Mouse (Mus musculus) c-Kit-positive CD71-negative TER-119-negative erythroid progenitor cells, embryonic 14.5 days (primary cell): ENCODE measurements around the gene B230217C12Rik.

Experiments
- DNase-seq: peaks from one replicate; pipeline ENCODE4 v3.0.0-alpha.2; 2013; ENCODE audit warnings: low read depth

The B230217C12Rik gene

GRCm38 (mm10) chr11:97809235-97810121, 31.1 kb upstream of the B230217C12Rik start:
- no peak for DNase-seq

- DNase-seq, result no peak
Measured at GRCm38 (mm10) chr11:97810356-97810755, 30.2 kb upstream of the B230217C12Rik start.

GRCm38 (mm10) chr11:97810970-97811369, 29.6 kb upstream of the B230217C12Rik start:
- DNase-seq, result no peak

- no peak for DNase-seq
Measured at GRCm38 (mm10) chr11:97811569-97812362, 28.8 kb upstream of the B230217C12Rik start.

GRCm38 (mm10) chr11:97812491-97812921, 28.1 kb upstream of the B230217C12Rik start:
- no peak for DNase-seq

- DNase-seq, result no peak
Measured at GRCm38 (mm10) chr11:97813085-97813484, 27.5 kb upstream of the B230217C12Rik start.

- no peak for DNase-seq
Measured at GRCm38 (mm10) chr11:97813746-97814515, 26.6 kb upstream of the B230217C12Rik start.

- DNase-seq, result no peak
Measured at GRCm38 (mm10) chr11:97815736-97816135, 24.8 kb upstream of the B230217C12Rik start.

GRCm38 (mm10) chr11:97816176-97816575, 24.4 kb upstream of the B230217C12Rik start:
- no peak for DNase-seq

GRCm38 (mm10) chr11:97816916-97817315, 23.7 kb upstream of the B230217C12Rik start:
- DNase-seq, result no peak

GRCm38 (mm10) chr11:97817379-97817778, 23.2 kb upstream of the B230217C12Rik start:
- DNase-seq, result no peak

- no peak for DNase-seq
Measured at GRCm38 (mm10) chr11:97818003-97818402, 22.6 kb upstream of the B230217C12Rik start.

- DNase-seq, result no peak
Measured at GRCm38 (mm10) chr11:97818571-97818970, 22.0 kb upstream of the B230217C12Rik start.

- no peak for DNase-seq
Measured at GRCm38 (mm10) chr11:97819102-97819501, 21.5 kb upstream of the B230217C12Rik start.

- no peak for DNase-seq
Measured at GRCm38 (mm10) chr11:97819923-97820322, 20.7 kb upstream of the B230217C12Rik start.

GRCm38 (mm10) chr11:97820840-97821239, 19.7 kb upstream of the B230217C12Rik start:
- DNase-seq, result no peak

GRCm38 (mm10) chr11:97821401-97822064, 19.0 kb upstream of the B230217C12Rik start:
- no peak for DNase-seq

GRCm38 (mm10) chr11:97822840-97823603, 17.6 kb upstream of the B230217C12Rik start:
- DNase-seq, result no peak

- no peak for DNase-seq
Measured at GRCm38 (mm10) chr11:97824168-97824567, 16.4 kb upstream of the B230217C12Rik start.

GRCm38 (mm10) chr11:97824895-97825294, 15.7 kb upstream of the B230217C12Rik start:
- DNase-seq, result no peak

- DNase-seq, result no peak
Measured at GRCm38 (mm10) chr11:97825295-97825694, 15.3 kb upstream of the B230217C12Rik start.
